Mouse (Mus musculus) intestine, embryonic 16.5 days (tissue): ENCODE results near the gene Gdi1. TPM values are rescaled to one million over a fixed set of nuclear protein-coding genes. Genes with fewer than 3 reads are reported as not detected.

Experiments
- ATAC-seq: fragments of 200-750 bp; cut with Nextera tagmentation; 2 replicates; pipeline ENCODE4 v1.8.0; 2017; ENCODE audit warnings: moderate TSS enrichment, moderate library complexity
- H3K27ac ChIP-seq: fragments of 300-500 bp; sonication (generic); 2 replicates; pipeline ENCODE4 v1.5.1; 2014; ENCODE audit warnings: mild to moderate bottlenecking, low read length
- H3K27me3 ChIP-seq: fragments of 300-500 bp; sonication (generic); replicated peaks from 2 replicates; pipeline ENCODE4 v1.6.1; 2014; ENCODE audit warnings: low read length, control low read depth, mixed read lengths; ENCODE audit not compliant: control insufficient read depth, insufficient read depth
- H3K36me3 ChIP-seq: fragments of 300-500 bp; sonication (generic); 2 replicates; pipeline ENCODE4 v1.6.1; 2014; ENCODE audit warnings: low read length, control low read depth; ENCODE audit not compliant: control insufficient read depth, insufficient read depth
- H3K4me1 ChIP-seq: fragments of 300-500 bp; sonication (generic); 2 replicates; pipeline ENCODE4 v1.6.1; 2014; ENCODE audit warnings: low read length, control low read depth, mixed read lengths; ENCODE audit not compliant: control insufficient read depth, insufficient read depth
- H3K4me2 ChIP-seq: fragments of 300-500 bp; sonication (generic); 2 replicates; pipeline ENCODE4 v1.6.1; 2014; ENCODE audit warnings: low read depth, low read length, control low read depth
- H3K4me3 ChIP-seq: fragments of 300-500 bp; sonication (generic); 2 replicates; pipeline ENCODE4 v1.5.1; 2014; ENCODE audit warnings: mild to moderate bottlenecking, low read length
- H3K9ac ChIP-seq: fragments of 300-500 bp; sonication (generic); 2 replicates; pipeline ENCODE4 v1.6.1; 2014; ENCODE audit warnings: low read depth, low read length
- H3K9me3 ChIP-seq: fragments of 300-500 bp; sonication (generic); 2 replicates; pipeline ENCODE4 v1.6.1; 2016; ENCODE audit warnings: low read length, control low read depth; ENCODE audit not compliant: control insufficient read depth
- WGBS: fragments of 180-500 bp; shearing (Covaris S2); extraction: QIAGEN DNeasy Blood & Tissue Kit; methylation state at CpG from one replicate; pipeline ENCODE4 v1.1.7; 2014; 5-methylcytosine and 5-hydroxymethylcytosine counted together
- polyA plus RNA-seq: library from polyadenylated mRNA; unstranded; fragments of >200 nt; fragmentation: Nextera tagmentation; extraction: Ambion mirVana; gene quantifications from 2 replicates; pipeline ENCODE4 v1.2.1, GENCODE M21; 2015

Gene Gdi1
- polyA plus RNA-seq, 1 experiment from 2014 or later = 172 TPM

DNA sequence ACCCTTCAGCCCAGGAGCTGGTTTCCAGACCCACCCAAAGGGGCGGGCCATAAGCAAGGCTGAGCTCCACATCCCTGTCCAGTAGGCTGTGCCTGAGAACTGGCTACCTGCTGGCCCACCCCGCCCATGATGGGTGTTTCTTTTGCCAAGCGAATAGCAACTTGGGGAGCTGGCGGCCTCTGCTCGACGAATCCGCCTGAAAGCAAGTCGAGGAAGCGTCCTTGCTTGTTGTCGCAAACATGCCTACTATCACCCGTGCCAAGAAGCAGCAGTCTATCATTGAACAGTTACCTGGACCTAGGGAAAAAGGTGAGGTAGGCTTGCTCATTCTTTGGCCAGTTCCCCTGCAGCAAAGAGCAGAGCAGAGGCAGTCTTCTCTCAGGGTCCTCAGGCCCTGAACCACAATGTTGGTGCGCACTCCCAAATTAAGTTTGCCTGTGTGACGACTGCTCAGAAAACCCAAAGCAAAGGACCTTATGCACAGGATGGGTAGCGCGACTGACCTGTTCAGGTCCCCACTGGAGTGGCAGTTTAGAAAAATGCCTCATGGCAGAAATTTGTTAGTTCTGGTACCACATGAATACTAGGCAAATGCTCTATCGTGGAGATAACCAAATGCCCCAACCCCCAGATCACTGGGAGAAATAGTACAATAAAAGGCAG lies 22.9 kb upstream of the Gdi1 start, which contains the start of the genes Taz and Dnase1l1:
Gene Taz (plus strand): TSS at position 181 of the 663 bp plus-strand sequence.
Gene Dnase1l1 (minus strand): TSS at position 606 of the 663 bp plus-strand sequence.
- 16% methylated on average over 16 of the region's 16 CpGs for WGBS
- peak; percentile 97 for ATAC-seq
- Histone ChIP-seq H3K4me3 (peak within 1 kb of the TSS; percentile 66), H3K9me3 (no peaks in the 10 kb centered on the region), H3K27ac (peak within 1 kb of the TSS; percentile 88), H3K36me3 (no peaks in the 10 kb centered on the region), H3K9ac (peak within 1 kb of the TSS; percentile 80), H3K4me1 (peaks cover 2% of the 10 kb centered on the region; the same call in 1 of the 2 replicates), H3K4me2 (peak within 1 kb of the TSS; percentile 70), H3K27me3 (no peaks in the 10 kb centered on the region)

- ATAC-seq = peak; percentile 58
- Histone ChIP-seq H3K4me2 (peak overlapping the region; percentile 70), H3K4me3 (peak overlapping the region; percentile 66), H3K9ac (peak overlapping the region; percentile 80), H3K4me1 (peaks cover 2% of the 10 kb centered on the region; the same call in 1 of the 2 replicates), H3K27ac (peak overlapping the region; percentile 88), H3K9me3 (no peaks in the 10 kb centered on the region), H3K36me3 (no peaks in the 10 kb centered on the region), H3K27me3 (no peaks in the 10 kb centered on the region)
- whole genome bisulfite sequencing = 13% methylated on average over 39 of the region's 39 CpGs
Observed at GRCm38 (mm10) chrX:74282395-74283091, 22.3 kb upstream of the Gdi1 start.

DNA sequence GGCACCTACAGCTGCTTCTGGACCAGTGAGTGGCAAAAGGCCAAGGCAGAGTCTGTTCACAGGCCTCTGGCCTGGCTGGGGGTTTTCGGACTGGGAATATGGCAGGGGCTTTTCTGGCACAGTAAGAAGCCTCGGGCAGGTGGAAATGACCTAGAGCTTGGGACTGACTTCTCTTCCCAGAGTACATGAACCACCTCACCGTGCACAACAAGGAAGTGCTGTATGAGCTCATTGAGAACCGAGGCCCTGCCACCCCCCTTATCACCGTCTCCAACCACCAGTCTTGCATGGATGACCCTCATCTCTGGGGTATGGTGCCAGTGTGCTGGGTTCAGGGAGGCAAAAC lies 21.7 kb upstream of the Gdi1 start:
- 27% methylated on average over 5 of the region's 5 CpGs for WGBS

DNA sequence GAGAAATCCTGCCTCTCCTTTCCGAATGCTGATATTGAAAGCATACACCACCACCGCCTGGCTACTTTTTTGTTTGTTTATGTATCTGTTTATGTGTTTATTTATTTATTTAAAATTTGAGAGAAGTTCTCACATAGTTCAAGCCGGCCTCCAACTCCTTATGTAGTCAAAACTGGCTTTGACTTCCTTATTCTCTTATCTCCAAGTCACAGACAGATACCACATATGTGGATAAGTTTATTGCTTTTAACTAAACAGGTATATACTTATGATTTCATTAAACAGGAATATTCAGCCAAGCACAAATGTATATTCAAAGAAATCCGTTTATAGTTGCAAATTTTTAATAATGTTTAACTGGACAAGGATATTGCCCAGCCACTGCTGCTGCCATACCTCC lies 11.4 kb upstream of the Gdi1 start:
- no peak overlapping the region for H3K4me3 ChIP-seq
- H3K9me3 ChIP-seq = no peaks in the 10 kb centered on the region
- no peak overlapping the region for H3K9ac ChIP-seq
- H3K27me3 ChIP-seq = no peaks in the 10 kb centered on the region
- 70% methylated on average over 4 of the region's 4 CpGs for WGBS
- no peaks in the 10 kb centered on the region for H3K36me3 ChIP-seq
- no peak overlapping the region for H3K27ac ChIP-seq
- no peaks in the 10 kb centered on the region for H3K4me1 ChIP-seq
- no peak for ATAC-seq
- no peak overlapping the region for H3K4me2 ChIP-seq

More for the DNA sequence above, 21.7 kb upstream of the Gdi1 start:
- Histone ChIP-seq H3K4me3 (peak overlapping the region; percentile 66), H3K4me1 (peaks cover 2% of the 10 kb centered on the region; the same call in 1 of the 2 replicates), H3K9ac (peak overlapping the region; percentile 80), H3K4me2 (peak overlapping the region; percentile 62), H3K36me3 (no peaks in the 10 kb centered on the region), H3K9me3 (no peaks in the 10 kb centered on the region), H3K27me3 (no peaks in the 10 kb centered on the region), H3K27ac (peak overlapping the region; percentile 76)
- ATAC-seq = peak; percentile 10; the same call in 1 of the 2 replicates

DNA sequence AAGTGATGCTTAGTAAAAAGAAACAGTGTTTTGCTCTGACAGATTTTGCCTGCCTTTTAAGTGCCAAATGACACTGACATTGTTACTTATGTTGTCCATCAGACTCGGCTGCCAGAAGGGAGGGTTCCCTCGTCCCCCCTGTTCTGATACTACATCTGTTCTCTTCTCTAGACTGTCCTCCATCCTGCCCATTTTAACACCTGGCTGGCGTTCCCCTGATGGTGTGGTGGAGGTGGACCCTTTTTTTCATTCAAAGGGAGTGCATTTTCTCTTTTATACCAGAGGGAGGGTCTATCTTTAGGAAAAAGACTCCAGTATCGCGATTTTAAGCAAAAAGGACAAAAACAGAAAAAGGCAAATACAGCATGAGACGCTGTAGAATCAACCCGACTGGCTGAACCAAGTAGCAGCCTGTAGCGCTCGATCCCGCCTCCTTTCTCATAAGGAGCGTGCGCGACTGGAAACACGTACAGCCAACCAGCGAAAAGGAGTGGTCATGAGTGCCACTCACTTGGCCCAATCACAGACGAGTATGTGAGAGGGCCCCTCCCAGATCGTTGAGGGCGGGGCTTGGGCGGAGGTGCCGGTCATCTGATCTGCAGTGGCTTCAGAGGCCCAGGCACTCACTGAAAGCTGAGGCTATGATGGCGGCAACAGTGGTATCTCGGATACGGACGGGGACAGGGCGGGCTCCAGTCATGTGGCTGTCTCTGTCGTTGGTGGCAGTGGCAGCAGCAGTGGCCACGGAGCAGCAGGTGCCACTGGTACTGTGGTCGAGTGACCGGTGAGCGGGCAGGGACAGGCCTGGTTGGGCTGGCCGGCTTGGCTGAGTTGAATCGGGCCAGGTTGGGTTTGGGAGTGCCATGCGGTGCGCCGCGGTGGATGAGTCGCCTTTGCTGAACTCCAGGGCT lies 8.0 kb upstream of the Gdi1 start, which contains the start of gene Atp6ap1:
Gene Atp6ap1 (plus strand): TSS at position 560 of the 911 bp plus-strand sequence.
- Histone ChIP-seq H3K4me2 (peak within 1 kb of the TSS; percentile 56), H3K27me3 (no peaks in the 10 kb centered on the region), H3K36me3 (0 out of 2 replicates have a peak, but pooled peaks cover 2% of the 10 kb centered on the region), H3K9me3 (no peaks in the 10 kb centered on the region), H3K4me1 (no peaks in the 10 kb centered on the region), H3K4me3 (peak within 1 kb of the TSS; percentile 64), H3K9ac (peak within 1 kb of the TSS; percentile 75), H3K27ac (peak within 1 kb of the TSS; percentile 33; the same call in 1 of the 2 replicates)
- 14% methylated on average over 37 of the region's 37 CpGs for WGBS
- ATAC-seq = peak; percentile 99

DNA sequence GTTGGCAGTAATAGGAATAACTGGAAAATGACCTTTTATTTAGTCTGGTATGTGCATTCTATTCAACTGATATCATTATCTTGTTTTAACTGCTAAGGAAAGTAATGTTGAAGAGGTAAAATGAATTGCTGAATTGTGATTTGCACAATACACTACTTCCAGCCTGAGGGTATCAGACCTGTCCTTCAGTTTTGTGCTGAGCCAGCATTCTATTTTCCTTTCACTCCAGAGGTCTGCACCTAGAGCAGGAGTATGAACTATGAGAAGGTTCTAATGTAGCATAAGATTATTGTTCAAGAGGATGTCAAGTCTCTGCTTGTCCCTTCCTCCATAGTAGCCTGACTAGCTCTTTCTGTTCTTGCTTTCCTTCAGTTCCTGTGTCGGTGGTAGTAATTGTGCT lies 6.5 kb upstream of the Gdi1 start:
- Histone ChIP-seq H3K4me2 (no peak overlapping the region), H3K27me3 (no peaks in the 10 kb centered on the region), H3K4me3 (no peak overlapping the region), H3K9ac (no peak overlapping the region), H3K27ac (no peak overlapping the region), H3K36me3 (0 out of 2 replicates have a peak, but pooled peaks cover 2% of the 10 kb centered on the region), H3K4me1 (no peaks in the 10 kb centered on the region), H3K9me3 (no peaks in the 10 kb centered on the region)
- 83% methylated on average over 1 of the region's 1 CpGs for WGBS
- ATAC-seq = no peak

GRCm38 (mm10) chrX:74299721-74300120 lies 5.1 kb upstream of the Gdi1 start:
- Histone ChIP-seq H3K27ac (no peak overlapping the region), H3K27me3 (no peaks in the 10 kb centered on the region), H3K36me3 (0 out of 2 replicates have a peak, but pooled peaks cover 2% of the 10 kb centered on the region), H3K4me3 (no peak overlapping the region), H3K9me3 (no peaks in the 10 kb centered on the region), H3K4me1 (no peaks in the 10 kb centered on the region), H3K9ac (no peak overlapping the region), H3K4me2 (no peak overlapping the region)
- 92% methylated on average over 3 of the region's 3 CpGs for WGBS
- ATAC-seq = no peak

- ATAC-seq = peak; percentile 99
- Histone ChIP-seq H3K9ac (peak within 1 kb of the TSS; percentile 85), H3K27me3 (no peaks in the 10 kb centered on the region), H3K36me3 (peaks cover 8% of the 10 kb centered on the region), H3K27ac (peak within 1 kb of the TSS; percentile 75), H3K4me2 (peak within 1 kb of the TSS; percentile 68), H3K4me3 (peak within 1 kb of the TSS; percentile 68), H3K4me1 (no peaks in the 10 kb centered on the region), H3K9me3 (no peaks in the 10 kb centered on the region)
- WGBS = 16% methylated on average over 57 of the region's 59 CpGs
Observed at GRCm38 (mm10) chrX:74312540-74313464, 8.0 kb downstream of the Gdi1 start, which contains the start of gene Fam50a. TSS of gene Fam50a (plus strand) at chrX:74313033.
